Mouse (Mus musculus): ENCODE results near the gene Ccdc92.

- no peak for TF ChIP-seq CTCF (IDR thresholded peaks at IDR 0.05; ENCODE audit: low read depth, low read length)
- no peak for TF ChIP-seq POLR2A (IDR thresholded peaks at IDR 0.05; ENCODE audit: extremely low read depth, insufficient read depth, low read length)
Observed at GRCm38 (mm10) chr5:124883877-124884276, 21.7 kb upstream of the Ccdc92 start.
